In genomic region chr5:136755696-136756095, GRCm38 (mm10) we compare ENCODE assay signal across 8 mouse cellular contexts.
A peak's percentile ranks its signal among the peaks of the same experiment; 100 is the strongest.
DNase-seq lines count a peak whose midpoint lies in the region; ATAC-seq lines count a peak whose summit lies in the region.

No protein-coding gene starts in this region.

- no peaks in the 10 kb centered on the region for H3K36me3 ChIP-seq in midbrain, embryonic 14.5 days (ENCODE audit: control insufficient read depth, insufficient read depth, low read length)
- no peaks in the 10 kb centered on the region for H3K36me3 ChIP-seq in midbrain, embryonic 13.5 days
- H3K36me3 ChIP-seq in liver, embryonic 13.5 days = no peaks in the 10 kb centered on the region

- H3K4me2 ChIP-seq in midbrain, embryonic 14.5 days (ENCODE audit: low read length) = no peak overlapping the region
- no peak overlapping the region for H3K4me2 ChIP-seq in midbrain, embryonic 13.5 days (replicated peaks)
- H3K4me2 ChIP-seq in liver, embryonic 13.5 days = no peak overlapping the region

- no peaks in the 10 kb centered on the region for H3K9me3 ChIP-seq in midbrain, embryonic 14.5 days (ENCODE audit: control insufficient read depth, low read length)
- H3K9me3 ChIP-seq in midbrain, embryonic 13.5 days = no peaks in the 10 kb centered on the region
- no peaks in the 10 kb centered on the region for H3K9me3 ChIP-seq in liver, embryonic 13.5 days (replicated peaks)

- H3K27ac ChIP-seq in midbrain, embryonic 14.5 days (replicated peaks; ENCODE audit: low read depth, low read length) = no peak overlapping the region
- H3K27ac ChIP-seq in midbrain, embryonic 13.5 days = no peak overlapping the region
- H3K27ac ChIP-seq in liver, embryonic 13.5 days = no peak overlapping the region

- 3% methylated on average over 3 of the region's 3 CpGs for WGBS in midbrain, embryonic 14.5 days
- 2% methylated on average over 3 of the region's 3 CpGs for WGBS in midbrain, embryonic 13.5 days
- 3% methylated on average over 3 of the region's 3 CpGs for WGBS in liver, embryonic 13.5 days (ENCODE audit: insufficient replicate concordance)

- H3K9ac ChIP-seq in midbrain, embryonic 14.5 days (replicated peaks; ENCODE audit: low read length) = no peak overlapping the region
- no peak overlapping the region for H3K9ac ChIP-seq in midbrain, embryonic 13.5 days (replicated peaks)
- H3K9ac ChIP-seq in liver, embryonic 13.5 days = no peak overlapping the region

- H3K27me3 ChIP-seq in midbrain, embryonic 14.5 days (ENCODE audit: control insufficient read depth, insufficient read depth, low read length) = no peaks in the 10 kb centered on the region
- H3K27me3 ChIP-seq in midbrain, embryonic 13.5 days = no peaks in the 10 kb centered on the region
- H3K27me3 ChIP-seq in liver, embryonic 13.5 days = no peaks in the 10 kb centered on the region

- ATAC-seq in midbrain, embryonic 14.5 days (ENCODE audit: low FRiP score, low TSS enrichment) = no peak
- ATAC-seq in midbrain, embryonic 13.5 days = no peak
- no peak for ATAC-seq in liver, embryonic 13.5 days (ENCODE audit: low read depth)
- no peak for ATAC-seq in erythroid progenitor cell, adult 5-6 weeks (replicated peaks; ENCODE audit: low FRiP score, poor library complexity, severe bottlenecking)

- H3K4me3 ChIP-seq in midbrain, embryonic 14.5 days (replicated peaks; ENCODE audit: low read depth, low read length) = no peak overlapping the region
- H3K4me3 ChIP-seq in midbrain, embryonic 13.5 days (replicated peaks) = no peak overlapping the region
- H3K4me3 ChIP-seq in liver, embryonic 13.5 days (replicated peaks) = no peak overlapping the region

- no peaks in the 10 kb centered on the region for H3K4me1 ChIP-seq in midbrain, embryonic 14.5 days (ENCODE audit: control insufficient read depth, insufficient read depth, low read length)
- H3K4me1 ChIP-seq in midbrain, embryonic 13.5 days (replicated peaks) = no peaks in the 10 kb centered on the region
- H3K4me1 ChIP-seq in liver, embryonic 13.5 days (replicated peaks) = no peaks in the 10 kb centered on the region

- DNase-seq in midbrain, embryonic 14.5 days = peak; percentile 86
- peak; percentile 67 to 68 for DNase-seq in adrenal gland, adult 18-20 months (ENCODE audit: low spot score in 2 of 2)
- DNase-seq in embryo, embryonic 10 days (ENCODE audit: low spot score) = peak; percentile 72
- peak; percentile 7 to 68 for DNase-seq in kidney, adult 8-10 months
- DNase-seq in liver, embryonic 13.5 days = peak; percentile 18
- peak; percentile 75 to 86 for DNase-seq in right cerebral cortex, postnatal 10 days (ENCODE audit: low spot score in 2 of 2)

Comparison
In these comparisons a context has a peak if more than half of its experiments do, and no peak if none do; other contexts are left out.
1. DNase-seq: peak in every context shown above with its lines; median percentile 86 in midbrain, embryonic 14.5 days; 80 in right cerebral cortex, postnatal 10 days; 72 in embryo, embryonic 10 days; 68 in adrenal gland, adult 18-20 months; 38 in kidney, adult 8-10 months; 18 in liver, embryonic 13.5 days.